Mouse (Mus musculus): ENCODE results near the gene Txn2. TPM values are rescaled to one million over a fixed set of nuclear protein-coding genes. Genes with fewer than 3 reads are reported as not detected.

Gene Txn2
- total RNA-seq, 2 experiments from 2014 or later, result 119 to 136 TPM

DNA sequence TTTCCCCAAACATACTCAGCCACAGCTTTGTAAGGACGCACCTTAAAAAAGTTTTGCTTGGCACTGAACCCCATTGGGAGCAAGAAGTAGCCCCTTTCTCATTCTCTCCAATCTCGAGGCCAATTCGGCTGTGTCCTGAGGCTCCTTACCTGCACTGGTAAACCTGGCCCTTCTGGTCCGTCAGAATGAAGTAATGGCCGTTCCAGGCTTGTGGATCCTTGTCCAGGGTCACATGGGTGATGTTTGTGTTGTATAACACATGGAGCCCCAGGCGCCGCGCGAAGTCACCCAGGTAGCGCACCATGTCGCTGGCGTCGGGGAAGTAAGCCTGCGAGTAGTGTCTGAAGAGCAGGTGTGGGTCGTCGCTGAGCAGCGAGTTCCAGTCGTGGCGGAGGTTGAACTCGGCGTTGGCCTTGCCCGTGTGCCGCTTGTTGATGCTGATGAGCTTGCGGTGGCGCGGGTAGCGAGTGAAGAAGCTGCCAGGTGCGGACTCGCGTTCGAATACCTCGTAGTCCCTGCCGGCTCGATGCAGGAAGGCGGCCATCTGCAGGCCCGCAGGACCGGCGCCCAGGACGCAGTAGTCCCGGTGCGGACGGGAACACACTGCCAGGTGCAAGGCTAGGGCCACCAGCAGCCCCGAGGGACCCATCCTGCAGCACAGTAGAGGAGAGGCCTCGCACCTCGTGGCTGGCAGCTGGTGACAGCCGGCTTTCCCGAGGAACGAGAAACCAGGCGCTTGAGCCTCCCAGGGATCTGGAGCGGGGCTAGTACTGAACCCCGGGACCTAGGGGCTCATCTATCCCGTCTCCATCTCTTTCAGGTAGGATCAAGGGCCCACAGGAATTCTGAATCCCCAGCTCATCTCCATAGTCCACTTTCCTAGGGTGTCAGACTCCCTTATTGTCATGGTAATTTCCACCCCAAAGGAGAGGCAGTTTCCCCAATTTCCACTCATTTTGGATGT is 26.9 kb upstream of the Txn2 start:
- Histone ChIP-seq H3K27ac (peak overlapping the region; percentile 61), H3K4me3 (peak overlapping the region; percentile 60)
- no peak for DNase-seq (ENCODE audit: low spot score in 2 of 2)
- TF ChIP-seq CTCF (conservative IDR thresholded peaks at IDR 0.05), result no peak

DNA sequence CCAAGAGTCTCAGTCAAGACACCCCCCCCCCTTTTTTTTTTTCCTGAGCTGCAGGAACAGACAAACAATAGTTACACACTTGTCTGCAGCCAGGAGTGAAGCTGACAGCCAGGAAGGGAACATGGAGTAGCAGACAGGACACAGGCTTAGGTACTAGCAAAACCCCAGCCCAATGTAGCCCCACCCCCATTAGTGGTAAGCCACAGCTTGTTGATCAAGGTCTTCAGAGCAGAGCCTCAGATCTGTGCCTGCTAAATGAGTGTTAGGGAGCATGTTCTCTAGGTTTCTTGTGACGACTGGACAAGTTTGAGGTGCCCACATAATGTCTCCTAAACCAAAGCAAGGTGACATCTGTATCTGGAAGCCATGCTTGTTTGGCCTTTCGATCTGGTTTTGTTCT is 25.6 kb upstream of the Txn2 start:
- DNase-seq (ENCODE audit: low spot score in 2 of 2), result no peak
- H3K4me3 ChIP-seq, result no peak overlapping the region; the same call in 1 of the 2 replicates
- TF ChIP-seq CTCF (conservative IDR thresholded peaks at IDR 0.05), result no peak
- H3K27ac ChIP-seq, result no peak overlapping the region

DNA sequence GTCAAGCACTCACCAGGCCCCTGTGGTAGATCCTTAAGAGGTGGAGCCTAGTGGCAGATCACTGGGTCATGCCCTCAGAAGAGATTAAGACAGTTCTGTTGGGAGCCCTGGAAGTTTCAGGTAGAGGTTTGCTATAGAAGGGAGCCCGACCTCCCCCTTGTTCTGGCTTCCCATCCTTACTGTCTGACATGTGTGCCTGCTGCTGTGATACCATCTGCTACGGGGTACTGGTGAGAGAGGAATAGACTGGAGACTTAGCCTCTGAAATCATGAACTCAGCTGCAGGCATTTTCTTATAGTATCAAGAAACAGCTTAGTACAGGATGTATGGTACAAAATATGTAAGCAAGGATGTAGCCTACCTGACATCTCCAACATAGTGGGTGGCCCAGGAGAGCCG is 24.1 kb upstream of the Txn2 start:
- peak in 1 of 2 experiments; percentile 50 for DNase-seq (ENCODE audit: low spot score in 2 of 2)
- no peak overlapping the region for H3K4me3 ChIP-seq
- TF ChIP-seq CTCF (conservative IDR thresholded peaks at IDR 0.05), result no peak
- H3K27ac ChIP-seq, result no peak overlapping the region

DNA sequence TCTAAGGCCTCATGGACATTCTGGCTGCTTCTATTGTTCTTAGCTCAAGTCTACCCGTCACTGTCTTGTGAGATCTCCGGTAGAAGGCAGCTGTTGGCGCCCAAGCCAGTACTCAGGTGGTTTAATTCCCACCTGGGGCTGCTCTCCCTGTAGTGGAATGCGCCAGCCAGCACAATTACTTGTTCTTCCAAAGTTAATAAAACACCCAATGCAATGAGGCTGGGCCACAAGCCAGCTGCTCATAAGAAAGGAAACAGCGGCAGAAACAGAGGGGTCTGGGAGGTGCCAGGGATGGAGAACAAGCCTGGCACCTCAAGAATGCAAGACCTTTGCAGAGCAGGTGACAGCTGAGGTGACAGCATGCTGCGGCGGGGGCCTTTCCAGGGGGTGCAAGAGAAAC is 20.3 kb upstream of the Txn2 start:
- TF ChIP-seq CTCF (conservative IDR thresholded peaks at IDR 0.05), result no peak
- Histone ChIP-seq H3K27ac (no peak overlapping the region), H3K4me3 (no peak overlapping the region)
- DNase-seq (ENCODE audit: low spot score in 2 of 2), result no peak

DNA sequence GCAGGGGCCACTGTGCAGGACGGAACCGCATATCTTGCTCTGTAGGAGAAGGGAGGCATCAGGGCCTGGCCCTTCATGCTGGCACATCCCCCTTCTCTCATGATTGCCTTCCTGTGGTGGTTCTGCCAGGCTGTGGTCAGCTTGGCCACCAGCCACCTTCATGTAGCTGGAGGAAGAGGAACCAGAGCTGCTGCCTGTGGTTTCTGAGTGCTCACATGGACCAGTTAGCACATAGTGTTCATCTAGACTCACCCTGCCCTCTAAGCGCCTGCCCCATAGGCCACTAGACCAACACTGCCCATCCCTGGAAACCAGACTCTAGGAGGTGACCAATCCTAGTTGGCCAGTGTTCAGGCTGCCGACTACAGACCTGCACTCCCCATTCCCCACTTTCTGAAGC is 16.9 kb upstream of the Txn2 start:
- TF ChIP-seq CTCF (conservative IDR thresholded peaks at IDR 0.05), result no peak
- no peak for DNase-seq (ENCODE audit: low spot score in 2 of 2)
- Histone ChIP-seq H3K27ac (no peak overlapping the region), H3K4me3 (no peak overlapping the region)

DNA sequence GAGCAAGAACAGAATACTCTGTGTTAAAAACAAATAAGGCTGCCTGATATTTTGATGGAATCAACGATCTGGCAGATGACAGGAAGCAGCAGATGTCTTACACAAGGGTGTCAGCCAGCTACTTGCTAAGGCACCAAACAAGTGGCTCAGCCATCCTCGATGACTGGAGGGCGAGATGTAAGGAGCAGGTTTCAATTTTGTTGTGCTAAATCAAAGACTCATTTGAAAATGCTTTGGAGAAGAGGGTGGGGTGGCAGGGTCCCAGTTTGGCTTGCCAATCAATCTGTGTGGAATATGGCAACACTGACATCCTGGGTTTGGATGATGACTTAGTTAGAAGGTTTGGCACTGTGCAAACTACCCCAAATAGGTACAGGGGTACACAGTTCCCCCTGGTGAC is 12.8 kb upstream of the Txn2 start:
- DNase-seq (ENCODE audit: low spot score in 2 of 2), result peak; percentile 27 to 65
- H3K4me3 ChIP-seq, result no peak overlapping the region
- H3K27ac ChIP-seq, result peak overlapping the region; percentile 39; the same call in 1 of the 2 replicates
- no peak for TF ChIP-seq CTCF (conservative IDR thresholded peaks at IDR 0.05)

DNA sequence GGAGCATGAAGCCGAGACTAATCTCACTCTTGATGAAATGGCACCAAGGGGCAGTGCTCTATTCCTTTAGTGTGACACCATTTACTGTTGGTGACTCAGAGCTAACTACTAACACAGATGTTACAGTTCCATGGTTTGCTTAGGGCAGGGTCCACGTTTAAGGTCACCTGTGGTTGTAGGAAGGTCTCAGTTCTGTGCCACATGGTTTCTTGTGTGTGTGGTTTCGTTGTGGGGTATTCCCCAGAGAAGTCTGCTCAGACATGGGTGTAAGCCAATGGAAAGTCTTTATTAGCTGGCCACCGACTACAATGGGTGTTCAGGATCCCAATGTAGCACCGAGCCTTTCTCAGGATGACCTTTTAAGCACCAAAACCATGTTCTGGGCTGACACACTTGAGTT is 9.7 kb upstream of the Txn2 start:
- Histone ChIP-seq H3K4me3 (no peak overlapping the region), H3K27ac (no peak overlapping the region)
- no peak for TF ChIP-seq CTCF (conservative IDR thresholded peaks at IDR 0.05)
- no peak for DNase-seq (ENCODE audit: low spot score in 2 of 2)

DNA sequence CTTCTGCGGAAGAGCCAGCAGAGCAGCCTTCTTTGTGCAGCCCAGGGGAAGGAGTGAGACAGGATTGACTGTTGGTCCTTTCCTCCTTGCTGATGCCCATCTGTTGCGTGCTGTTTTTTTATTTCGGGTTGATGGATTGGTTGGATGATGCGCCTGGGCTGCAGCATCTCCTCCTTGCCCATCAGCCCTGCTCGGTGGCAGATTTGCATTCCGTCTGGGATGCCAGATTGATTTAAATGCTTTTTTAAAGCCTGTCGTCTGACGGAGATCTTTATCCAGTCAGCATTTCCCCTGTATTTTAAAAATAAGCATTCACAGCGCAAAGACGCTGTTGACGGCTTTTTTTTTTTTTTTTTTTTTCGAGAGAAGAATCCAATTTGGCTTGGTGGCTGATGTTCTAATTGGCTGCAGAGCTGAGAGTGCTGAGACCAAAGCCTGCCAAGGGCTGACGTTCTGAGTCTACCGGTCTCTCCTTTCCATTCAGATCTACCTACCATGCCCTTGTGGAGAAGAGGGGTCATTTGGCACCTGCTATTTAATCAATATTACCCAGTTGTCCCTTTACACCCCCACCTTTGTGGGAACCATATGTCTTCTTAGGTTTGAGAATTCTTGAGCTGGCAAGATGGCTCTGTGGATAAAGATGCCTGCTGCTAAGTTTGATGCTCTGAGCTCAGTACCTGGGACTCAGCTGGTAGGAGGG is 7.0 kb upstream of the Txn2 start:
- peak overlapping the region; percentile 85 for H3K27ac ChIP-seq
- no peak overlapping the region for H3K4me3 ChIP-seq
- peak; percentile 67 to 90 for DNase-seq (ENCODE audit: low spot score in 2 of 2)
- no peak for TF ChIP-seq CTCF (conservative IDR thresholded peaks at IDR 0.05)

DNA sequence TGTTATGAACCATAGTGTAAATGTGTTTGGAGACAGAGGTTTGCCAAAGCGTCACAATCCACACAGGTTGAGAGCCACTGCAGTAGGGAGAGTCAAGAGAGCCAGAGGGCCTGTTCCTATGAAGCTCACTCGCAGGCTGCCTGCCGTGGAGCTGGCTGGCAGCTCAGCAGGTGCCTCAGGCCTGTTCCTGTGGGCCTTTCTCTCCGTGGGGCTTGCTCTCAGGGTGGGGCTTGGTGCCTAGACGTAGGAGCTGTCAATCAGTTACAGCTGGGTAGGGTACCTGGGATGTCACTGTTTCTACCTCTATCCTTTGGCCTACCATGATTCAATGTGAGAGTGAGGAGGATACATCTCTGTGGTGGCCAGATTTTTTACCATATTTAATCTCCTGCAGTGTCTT is 6.2 kb upstream of the Txn2 start:
- no peak overlapping the region for H3K4me3 ChIP-seq
- peak overlapping the region; percentile 85 for H3K27ac ChIP-seq
- no peak for TF ChIP-seq CTCF (conservative IDR thresholded peaks at IDR 0.05)
- no peak for DNase-seq (ENCODE audit: low spot score in 2 of 2)

DNA sequence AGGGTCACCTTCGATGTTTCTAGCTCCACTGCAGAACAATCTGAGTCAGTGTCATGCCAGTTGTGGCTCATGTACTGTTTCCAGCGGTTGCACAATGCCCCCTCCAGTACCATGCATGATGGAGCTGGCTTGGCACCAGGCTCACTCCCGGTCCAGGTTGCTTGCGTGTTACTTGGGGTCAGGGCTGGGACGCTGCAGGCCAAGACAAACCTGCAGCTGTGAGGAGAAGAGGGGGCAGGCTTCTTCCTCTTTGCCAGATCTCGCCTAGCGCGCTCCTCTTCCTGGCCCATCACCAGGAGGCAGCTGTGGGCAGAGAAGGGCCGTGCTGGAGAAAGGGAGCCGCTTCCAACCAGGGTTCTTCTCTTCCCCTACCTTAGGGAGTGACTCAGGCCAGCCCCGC is 5.5 kb upstream of the Txn2 start:
- no peak for TF ChIP-seq CTCF (conservative IDR thresholded peaks at IDR 0.05)
- DNase-seq (ENCODE audit: low spot score in 2 of 2), result no peak
- H3K27ac ChIP-seq, result peak overlapping the region; percentile 85
- no peak overlapping the region for H3K4me3 ChIP-seq

DNA sequence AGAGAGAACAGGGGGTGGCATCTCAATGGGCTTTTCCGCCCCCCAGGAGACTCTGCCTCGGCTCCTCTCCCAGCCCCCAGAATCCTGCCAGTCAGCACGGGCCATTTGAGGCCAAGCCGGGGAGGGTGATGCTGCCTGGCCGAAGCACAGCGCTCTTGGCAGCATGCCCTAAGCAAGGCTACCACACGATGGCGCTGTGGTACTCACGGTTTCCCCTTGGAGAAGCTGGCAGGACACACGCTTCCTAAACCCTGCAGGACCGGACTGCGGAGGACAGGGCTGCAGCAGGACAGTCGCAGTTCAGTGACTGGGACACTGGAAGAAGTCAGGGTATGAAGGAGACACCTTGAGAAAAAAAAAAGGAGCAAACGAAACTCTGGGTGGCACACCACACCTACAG is 5.0 kb upstream of the Txn2 start:
- peak overlapping the region; percentile 20 for H3K4me3 ChIP-seq
- peak; percentile 94 to 100 for DNase-seq (ENCODE audit: low spot score in 2 of 2)
- TF ChIP-seq CTCF (conservative IDR thresholded peaks at IDR 0.05), result peak; percentile 97

DNA sequence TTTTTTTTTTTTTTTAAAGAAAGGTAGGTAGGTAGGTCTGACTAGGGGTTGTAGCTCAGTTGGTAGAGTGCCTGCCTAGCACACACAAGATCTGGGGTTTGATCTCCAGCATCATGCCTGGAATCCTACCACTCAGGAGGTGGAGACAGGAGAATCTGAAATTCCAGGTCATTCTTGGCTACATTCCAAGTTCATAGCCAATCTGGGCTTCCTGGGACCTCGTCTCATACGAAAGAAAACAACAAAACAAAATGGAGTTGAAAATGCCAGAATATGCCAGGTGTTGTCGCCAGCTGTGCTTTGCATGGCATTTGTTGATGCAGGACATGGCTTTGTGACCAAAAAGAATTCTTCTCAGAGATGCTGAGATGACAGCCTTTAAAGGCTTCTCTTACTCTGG is 4.4 kb upstream of the Txn2 start:
- H3K4me3 ChIP-seq, result no peak overlapping the region; the same call in 1 of the 2 replicates
- DNase-seq (ENCODE audit: low spot score in 2 of 2), result no peak
- TF ChIP-seq CTCF (conservative IDR thresholded peaks at IDR 0.05), result no peak
- peak overlapping the region; percentile 85 for H3K27ac ChIP-seq

More for the DNA sequence above, 5.0 kb upstream of the Txn2 start:
- H3K27ac ChIP-seq, result peak overlapping the region; percentile 85

DNA sequence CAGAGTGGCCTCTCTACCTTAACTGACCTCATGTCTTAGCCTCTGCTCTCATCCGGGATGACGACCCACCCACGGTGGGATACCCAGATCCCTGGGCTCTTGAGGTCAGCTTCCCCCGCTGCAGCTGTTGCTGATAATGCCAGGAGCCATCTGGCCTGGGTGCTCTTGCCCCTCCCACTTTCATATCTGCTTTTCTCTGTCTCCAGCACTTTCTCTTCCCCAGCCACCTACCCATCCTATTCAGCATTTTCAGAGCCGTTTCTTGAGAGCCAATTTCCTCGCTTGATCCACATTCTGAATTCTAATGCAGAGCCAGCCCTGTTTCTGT is 2.8 kb upstream of the Txn2 start:
- H3K27ac ChIP-seq, result 0 out of 2 replicates have a peak overlapping the region, but pooled peaks have one; percentile 7
- DNase-seq (ENCODE audit: low spot score in 2 of 2), result no peak
- TF ChIP-seq CTCF (conservative IDR thresholded peaks at IDR 0.05), result no peak
- H3K4me3 ChIP-seq, result no peak overlapping the region

Data from layer of hippocampus, adult 2 months (tissue).